Mouse (Mus musculus) CD4-positive helper T cell, adult 2 months (primary cell): Measurements from ENCODE around the gene Pnldc1.

Experiments
- DNase-seq: peaks from one replicate; pipeline ENCODE4 v3.0.0-alpha.2; 2012; ENCODE audit warnings: low read depth, missing footprints, low spot score

Gene Pnldc1

DNA sequence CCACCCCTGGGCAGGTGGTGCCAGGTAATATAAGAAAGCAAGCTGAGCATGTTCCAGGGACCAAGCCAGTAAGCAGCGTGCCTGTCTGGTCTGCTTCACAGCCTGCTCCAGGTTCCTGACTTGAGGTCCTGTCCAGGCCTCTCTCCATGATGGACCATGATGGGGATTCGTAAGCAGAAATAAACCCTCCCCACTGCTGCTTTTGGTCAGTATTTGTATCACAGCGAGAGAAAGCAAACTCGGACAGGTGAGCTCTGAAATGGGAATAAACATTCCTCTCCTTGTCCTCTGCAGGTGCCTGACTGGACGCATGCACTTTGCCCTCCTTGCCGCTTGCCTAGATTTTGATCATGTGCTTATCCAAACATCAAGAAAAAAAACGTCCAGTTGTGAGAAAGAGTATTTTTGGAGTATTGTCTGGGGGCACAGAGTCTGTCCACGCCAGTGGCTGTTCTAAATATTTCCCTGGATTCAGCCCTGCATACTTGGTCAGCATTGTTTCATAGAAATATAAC lies 51.0 kb downstream of the Pnldc1 start:
- DNase-seq, result no peak

DNA sequence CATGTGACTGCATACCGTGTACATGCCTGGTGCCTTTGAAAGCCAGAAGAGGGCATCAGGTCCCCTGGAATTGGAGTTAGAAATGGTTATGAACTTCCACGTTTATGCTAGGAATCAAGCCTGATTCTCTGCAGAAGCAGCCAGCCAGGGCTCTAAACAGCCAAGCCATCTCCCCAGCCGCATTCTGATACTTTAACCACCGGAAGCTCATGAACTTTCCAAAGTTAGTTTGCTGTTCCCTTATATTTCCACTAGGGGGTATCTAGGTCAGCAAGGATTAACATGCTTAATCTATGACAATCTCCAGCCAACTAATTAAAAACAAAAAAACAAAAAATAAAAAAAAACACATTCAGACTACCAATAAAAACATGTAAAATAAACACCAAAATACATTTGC lies 52.0 kb downstream of the Pnldc1 start:
- peak; percentile 49 for DNase-seq

GRCm38 (mm10) chr17:12857395-12857794 lies 52.6 kb downstream of the Pnldc1 start:
- DNase-seq, result no peak

GRCm38 (mm10) chr17:12854386-12854785 lies 55.6 kb downstream of the Pnldc1 start:
- no peak for DNase-seq

GRCm38 (mm10) chr17:12853821-12854220 lies 56.2 kb downstream of the Pnldc1 start:
- no peak for DNase-seq

- no peak for DNase-seq
Measured at GRCm38 (mm10) chr17:12851689-12852088, 58.3 kb downstream of the Pnldc1 start.

DNA sequence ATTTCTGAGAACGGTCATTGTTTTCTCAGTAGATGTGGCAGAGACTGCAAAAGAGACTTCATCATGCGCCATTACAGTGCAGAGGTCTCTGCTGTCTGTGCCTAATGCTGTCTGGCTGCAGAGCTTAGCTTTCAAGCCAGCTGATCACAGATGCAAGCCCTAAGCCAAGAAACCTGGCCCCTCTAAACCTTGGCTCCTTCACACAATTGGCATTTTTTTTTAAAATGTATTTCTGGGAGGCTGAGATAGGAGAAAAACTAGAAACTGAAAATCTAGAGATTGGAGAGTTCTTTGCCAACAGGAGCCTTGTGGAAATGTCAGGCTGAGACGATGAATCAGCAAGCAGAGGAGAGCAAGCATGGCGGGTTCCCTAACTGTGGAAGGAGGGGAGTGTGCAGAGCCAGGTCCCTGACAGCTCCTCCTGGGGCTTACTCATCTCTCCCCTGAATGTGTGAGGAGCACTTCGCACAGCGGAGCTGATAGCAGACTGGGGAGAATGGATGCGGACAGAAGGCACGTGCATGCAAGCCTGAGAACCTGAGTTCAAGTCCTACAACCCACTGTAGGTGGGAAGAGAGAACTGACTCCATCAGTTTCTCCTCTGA lies 60.1 kb downstream of the Pnldc1 start:
- DNase-seq, result no peak

GRCm38 (mm10) chr17:12847736-12848135 lies 62.3 kb downstream of the Pnldc1 start:
- DNase-seq, result no peak

DNA sequence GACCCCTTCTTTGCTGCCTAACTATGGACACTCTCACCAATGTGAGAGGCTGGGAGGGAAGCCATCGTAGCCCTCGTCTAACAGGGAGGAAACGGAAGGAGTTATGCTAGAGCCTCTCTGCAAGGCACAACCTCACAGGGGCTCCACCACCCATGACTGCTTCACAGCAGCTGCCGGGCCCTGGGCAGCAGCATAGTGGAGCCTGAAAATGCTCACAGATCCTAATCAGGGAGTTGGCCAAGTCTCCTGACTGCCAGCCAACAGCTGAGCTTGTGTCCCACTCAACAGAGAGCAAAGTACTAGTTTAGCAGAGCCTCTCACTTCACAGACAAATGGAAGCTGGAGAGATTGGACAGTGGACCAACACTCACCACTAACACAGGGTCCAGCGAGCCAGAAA lies 63.6 kb downstream of the Pnldc1 start:
- DNase-seq, result no peak

DNA sequence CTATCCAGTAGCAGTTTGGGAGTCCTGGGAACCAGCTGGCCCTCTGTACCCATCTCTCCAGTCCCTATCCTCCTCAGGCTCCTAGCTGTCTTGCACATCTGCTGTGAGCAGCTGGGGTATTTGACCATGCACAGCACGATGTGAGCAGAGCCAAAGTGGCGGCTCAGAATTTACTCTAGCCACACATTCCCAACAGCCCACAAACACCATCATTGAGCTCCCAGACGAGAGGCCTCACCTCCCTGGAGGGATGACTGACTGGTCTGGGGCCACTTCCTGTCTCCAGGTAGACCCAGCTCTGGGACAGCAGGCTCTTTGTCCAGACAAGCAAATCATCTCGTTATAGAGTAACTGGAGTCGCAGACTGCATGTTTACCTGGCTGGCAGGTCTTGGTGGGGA lies 64.2 kb downstream of the Pnldc1 start:
- no peak for DNase-seq

GRCm38 (mm10) chr17:12844540-12844939 lies 65.5 kb downstream of the Pnldc1 start:
- DNase-seq, result no peak

DNA sequence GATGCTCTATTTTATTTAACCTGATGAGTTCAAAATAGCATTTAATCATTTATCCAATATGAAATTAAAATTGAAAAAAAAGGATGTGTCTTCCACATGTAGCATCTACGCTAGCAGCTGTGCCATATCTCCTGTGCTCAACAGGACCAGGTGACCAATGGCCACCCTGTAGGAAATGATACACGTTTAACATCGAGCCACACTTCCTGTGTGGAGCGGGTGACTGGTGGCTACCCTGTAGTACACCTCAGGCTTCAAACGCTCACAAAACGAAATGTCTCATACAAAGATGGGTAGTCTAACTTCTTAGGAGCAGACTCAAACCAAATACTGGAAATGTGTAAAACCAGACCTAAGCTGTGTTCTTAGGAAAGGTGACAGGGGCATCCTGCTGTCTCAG lies 66.2 kb downstream of the Pnldc1 start:
- no peak for DNase-seq

- DNase-seq, result no peak
Measured at GRCm38 (mm10) chr17:12839475-12840267, 70.4 kb downstream of the Pnldc1 start.
